In genomic region chr11:98052129-98052988, GRCm38 (mm10) we compare ENCODE assay signal across 8 mouse cellular contexts. TPM values are rescaled to one million over a fixed set of nuclear protein-coding genes. Genes with fewer than 3 reads are reported as not detected.
A peak's percentile ranks its signal among the peaks of the same experiment; 100 is the strongest.
DNase-seq lines count a peak whose midpoint lies in the region; ATAC-seq and TF ChIP-seq lines count a peak whose summit lies in the region.

No protein-coding gene starts in this region.

- peaks cover 38% of the 10 kb centered on the region for H3K4me1 ChIP-seq in forebrain, embryonic 15.5 days
- H3K4me1 ChIP-seq in liver, embryonic 14.5 days (replicated peaks; ENCODE audit: control insufficient read depth in 2 of 2, insufficient read depth in 2 of 2, low read length in 1 of 2) = no peaks in the 10 kb centered on the region
- H3K4me1 ChIP-seq in small intestine, adult 2 months (ENCODE audit: control insufficient read depth, insufficient read depth, insufficient read length, low read length) = peaks cover 7% of the 10 kb centered on the region; the same call in 1 of the 2 replicates

- H3K9ac ChIP-seq in forebrain, embryonic 15.5 days (replicated peaks) = peak overlapping the region; percentile 53
- H3K9ac ChIP-seq in liver, embryonic 14.5 days (replicated peaks) = no peak overlapping the region

- no peaks in the 10 kb centered on the region for H3K36me3 ChIP-seq in forebrain, embryonic 15.5 days
- no peaks in the 10 kb centered on the region for H3K36me3 ChIP-seq in liver, embryonic 14.5 days (replicated peaks; ENCODE audit: control insufficient read depth, insufficient read depth, low read depth)
- no peaks in the 10 kb centered on the region for H3K36me3 ChIP-seq in small intestine, adult 2 months (ENCODE audit: control insufficient read depth, insufficient read depth, low read length)

- peaks cover 44% of the 10 kb centered on the region for H3K27me3 ChIP-seq in forebrain, embryonic 15.5 days
- peaks cover 45% of the 10 kb centered on the region for H3K27me3 ChIP-seq in liver, embryonic 14.5 days (ENCODE audit: control insufficient read depth, insufficient read depth, low read length)
- peaks cover 39% of the 10 kb centered on the region for H3K27me3 ChIP-seq in small intestine, adult 2 months (ENCODE audit: control insufficient read depth, insufficient read depth, low read length)

- TF ChIP-seq CTCF in liver, embryonic 14.5 days (IDR thresholded peaks at IDR 0.05; ENCODE audit: low read depth) = no peak
- TF ChIP-seq CTCF in small intestine, adult 2 months (IDR thresholded peaks at IDR 0.05; ENCODE audit: extremely low read depth, insufficient read length, insufficient replicate concordance, low read depth, low read length) = no peak

- intact Hi-C loops in left cerebral cortex, postnatal 25 days (cut with DNase I) = no loop called here

- peak overlapping the region; percentile 50 for H3K4me3 ChIP-seq in forebrain, embryonic 15.5 days
- H3K4me3 ChIP-seq in liver, embryonic 14.5 days (ENCODE audit: insufficient read depth in 1 of 2, low read depth in 2 of 2, low read length in 2 of 2) = peak overlapping the region in 1 of 2 experiments; percentile 15; a peak in 2 of 4 replicates
- peak overlapping the region; percentile 51 for H3K4me3 ChIP-seq in small intestine, adult 2 months (ENCODE audit: low read depth, low read length)

- no peak for TF ChIP-seq POLR2A in small intestine, adult 2 months (IDR thresholded peaks at IDR 0.05; ENCODE audit: low read depth, low read length)

- peak; percentile 33 for ATAC-seq in forebrain, embryonic 15.5 days (replicated peaks)
- ATAC-seq in liver, embryonic 14.5 days (ENCODE audit: insufficient read depth) = no peak

- H3K4me2 ChIP-seq in forebrain, embryonic 15.5 days (replicated peaks) = peak overlapping the region; percentile 60
- H3K4me2 ChIP-seq in liver, embryonic 14.5 days (ENCODE audit: low read depth) = peak overlapping the region; percentile 40

- under 1% methylated on average over 81 of the region's 83 CpGs for WGBS in forebrain, embryonic 15.5 days
- 1% methylated on average over 75 of the region's 83 CpGs for WGBS in liver, embryonic 14.5 days (ENCODE audit: insufficient replicate concordance)
- WGBS in small intestine, adult 2 months = 2% methylated on average over 83 of the region's 83 CpGs

- no peak for TF ChIP-seq EP300 in liver, embryonic 14.5 days (IDR thresholded peaks at IDR 0.05; ENCODE audit: low read depth)

- H3K27ac ChIP-seq in forebrain, embryonic 15.5 days (replicated peaks) = peak overlapping the region; percentile 53
- no peak overlapping the region for H3K27ac ChIP-seq in liver, embryonic 14.5 days
- no peak overlapping the region for H3K27ac ChIP-seq in small intestine, adult 2 months (ENCODE audit: insufficient read depth, low read depth, low read length)

- no peaks in the 10 kb centered on the region for H3K9me3 ChIP-seq in forebrain, embryonic 15.5 days
- no peaks in the 10 kb centered on the region for H3K9me3 ChIP-seq in liver, embryonic 14.5 days (ENCODE audit: control insufficient read depth, low read length)

- DNase-seq in left cerebral cortex, postnatal 25 days (ENCODE audit: low spot score in 2 of 2) = peak; percentile 37 to 55
- no peak for DNase-seq in left cerebral cortex, adult 11 months (ENCODE audit: low spot score)
- DNase-seq in brain, adult 2 months (ENCODE audit: low read depth, low spot score) = peak; percentile 73
- no peak for DNase-seq in liver, embryonic 14.5 days (ENCODE audit: low read depth in 3 of 3, low spot score in 3 of 3)
- no peak for DNase-seq in c-Kit-positive CD71-positive TER-119-positive erythroid progenitor cells, embryonic 14.5 days (ENCODE audit: low spot score)
- no peak for DNase-seq in frontal cortex, postnatal 25 days (ENCODE audit: low spot score in 2 of 2)

RNA-seq across cellular contexts. Expression of gene Stac2, which starts 0.9 kb away (rescaled TPM):
- total RNA-seq in left cerebral cortex, postnatal 25 days (2021) = 10 to 100 TPM; 63.4 to 76.9 TPM
- 2.9 and 3.2 TPM in 2 replicates for polyA plus RNA-seq in forebrain, embryonic 15.5 days (2015; fragmentation: Nextera tagmentation; extraction: Ambion mirVana)
- 0.02 TPM in 1 of 2 replicates, not detected in the other for polyA plus RNA-seq in liver, embryonic 14.5 days (2012; rRNA removed)
- not detected in 2 replicates for polyA plus RNA-seq in liver, embryonic 14.5 days (2014; fragmentation: Nextera tagmentation; extraction: Ambion mirVana)
- polyA plus RNA-seq in small intestine, adult 2 months (2012; rRNA removed) = 0.87 and 0.91 TPM in 2 replicates

RNA-seq across cellular contexts. Expression of gene Rpl19, which starts 25.8 kb away (rescaled TPM):
- 100 to 1,000 TPM; 560 to 589 TPM for total RNA-seq in left cerebral cortex, postnatal 25 days (2021)
- 667 and 700 TPM in 2 replicates for polyA plus RNA-seq in forebrain, embryonic 15.5 days (2015; fragmentation: Nextera tagmentation; extraction: Ambion mirVana)
- 713 and 1,005 TPM in 2 replicates for polyA plus RNA-seq in liver, embryonic 14.5 days (2012; rRNA removed)
- 717 and 735 TPM in 2 replicates for polyA plus RNA-seq in liver, embryonic 14.5 days (2014; fragmentation: Nextera tagmentation; extraction: Ambion mirVana)
- polyA plus RNA-seq in small intestine, adult 2 months (2012; rRNA removed) = 393 and 501 TPM in 2 replicates

RNA-seq across cellular contexts. Expression of gene Cacnb1, which starts 29.5 kb away (rescaled TPM):
- total RNA-seq in left cerebral cortex, postnatal 25 days (2021) = 100 to 1,000 TPM; 155 to 167 TPM
- polyA plus RNA-seq in forebrain, embryonic 15.5 days (2015; fragmentation: Nextera tagmentation; extraction: Ambion mirVana) = 40.7 and 41.5 TPM in 2 replicates
- 0.38 and 0.60 TPM in 2 replicates for polyA plus RNA-seq in liver, embryonic 14.5 days (2012; rRNA removed)
- polyA plus RNA-seq in liver, embryonic 14.5 days (2014; fragmentation: Nextera tagmentation; extraction: Ambion mirVana) = 0.21 TPM in 1 of 2 replicates, not detected in the other
- polyA plus RNA-seq in small intestine, adult 2 months (2012; rRNA removed) = 3.2 and 5.7 TPM in 2 replicates

RNA-seq across cellular contexts. Expression of gene Arl5c, which starts 56.4 kb away (rescaled TPM):
- total RNA-seq in left cerebral cortex, postnatal 25 days (2021) = 1 to 10 TPM in 1 of 2 experiments, under 1 TPM in 1; 0.89 to 1.7 TPM
- 6.9 and 7.0 TPM in 2 replicates for polyA plus RNA-seq in forebrain, embryonic 15.5 days (2015; fragmentation: Nextera tagmentation; extraction: Ambion mirVana)
- polyA plus RNA-seq in liver, embryonic 14.5 days (2012; rRNA removed) = 1.8 and 2.2 TPM in 2 replicates
- polyA plus RNA-seq in liver, embryonic 14.5 days (2014; fragmentation: Nextera tagmentation; extraction: Ambion mirVana) = 6.0 and 6.4 TPM in 2 replicates
- 0.55 and 1.1 TPM in 2 replicates for polyA plus RNA-seq in small intestine, adult 2 months (2012; rRNA removed)

Comparison
In these comparisons a context has a peak if more than half of its experiments do, and no peak if none do; other contexts are left out.
1. DNase-seq: peak in left cerebral cortex, postnatal 25 days (2 of 2) and brain, adult 2 months (single experiment); none in left cerebral cortex, adult 11 months (single experiment), liver, embryonic 14.5 days (0 of 3), c-Kit-positive CD71-positive TER-119-positive erythroid progenitor cells, embryonic 14.5 days (single experiment) and frontal cortex, postnatal 25 days (0 of 2).